Mouse (Mus musculus) fat pad, adult 2 months (tissue): ENCODE data around the gene Lgals7.
"Not testable (repeated sequence)": the region's sequence is repeated elsewhere in the genome, so short reads cannot be mapped to it uniquely, and the experiment has no call there.

Experiments
- DNase-seq: peaks from one replicate; pipeline ENCODE4 v3.0.0-alpha.2; 2011; ENCODE audit warnings: low read depth, low spot score; ENCODE audit errors: extremely low read depth

Gene Lgals7

GRCm38 (mm10) chr7:28876099-28876498, 12.4 kb downstream of the Lgals7 start:
- DNase-seq, result no peak

GRCm38 (mm10) chr7:28877155-28877554, 13.5 kb downstream of the Lgals7 start:
- DNase-seq, result no peak

- DNase-seq, result no peak
These were observed 14.2 kb downstream of the Lgals7 start for GRCm38 (mm10) chr7:28877856-28878255.

- no peak for DNase-seq
These were observed 16.0 kb downstream of the Lgals7 start for GRCm38 (mm10) chr7:28879606-28880005.

- no peak for DNase-seq
These were observed 16.9 kb downstream of the Lgals7 start for GRCm38 (mm10) chr7:28880554-28880953.

- DNase-seq, result no peak
These were observed 17.5 kb downstream of the Lgals7 start, which contains the start of gene Capn12 for GRCm38 (mm10) chr7:28881199-28881598. Gene Capn12, plus strand, starts transcription at chr7:28881422.

- DNase-seq, result no peak
These were observed 19.4 kb downstream of the Lgals7 start for GRCm38 (mm10) chr7:28883039-28883438.

- not testable (repeated sequence) for DNase-seq
These were observed 20.1 kb downstream of the Lgals7 start for GRCm38 (mm10) chr7:28883704-28884103.

- DNase-seq, result no peak
These were observed 22.8 kb downstream of the Lgals7 start for GRCm38 (mm10) chr7:28886486-28886885.

GRCm38 (mm10) chr7:28888701-28889161, 25.1 kb downstream of the Lgals7 start:
- DNase-seq, result no peak

GRCm38 (mm10) chr7:28892601-28893000, 28.9 kb downstream of the Lgals7 start:
- no peak for DNase-seq

GRCm38 (mm10) chr7:28893643-28894265, 30.1 kb downstream of the Lgals7 start:
- DNase-seq, result no peak

- no peak for DNase-seq
These were observed 31.3 kb downstream of the Lgals7 start for GRCm38 (mm10) chr7:28894942-28895341.

GRCm38 (mm10) chr7:28897661-28898060, 34.0 kb downstream of the Lgals7 start:
- no peak for DNase-seq

GRCm38 (mm10) chr7:28899972-28900371, 36.3 kb downstream of the Lgals7 start:
- no peak for DNase-seq

GRCm38 (mm10) chr7:28901311-28902125, 37.9 kb downstream of the Lgals7 start:
- no peak for DNase-seq

- DNase-seq, result no peak
These were observed 38.5 kb downstream of the Lgals7 start for GRCm38 (mm10) chr7:28902180-28902579.

GRCm38 (mm10) chr7:28902809-28903208, 39.2 kb downstream of the Lgals7 start:
- no peak for DNase-seq

- no peak for DNase-seq
These were observed 40.1 kb downstream of the Lgals7 start for GRCm38 (mm10) chr7:28903778-28904177.

- no peak for DNase-seq
These were observed 43.5 kb downstream of the Lgals7 start for GRCm38 (mm10) chr7:28907195-28907594.

GRCm38 (mm10) chr7:28911632-28912031, 48.0 kb downstream of the Lgals7 start:
- no peak for DNase-seq

- no peak for DNase-seq
These were observed 49.5 kb downstream of the Lgals7 start for GRCm38 (mm10) chr7:28913171-28913570.
